Mouse (Mus musculus) left cerebral cortex, adult 18-20 months (tissue): Measurements from ENCODE around the gene Snta1. TPM values are rescaled to one million over a fixed set of nuclear protein-coding genes. Genes with fewer than 3 reads are reported as not detected.

ENCODE experiments used
- DNase-seq, 2 experiments: peaks; one replicate each; pipeline ENCODE4 v3.0.0; 2021 to 2022; ENCODE audit warnings: low spot score in 2 of 2, mixed read lengths in 1 of 2
- long read RNA-seq, 2 experiments: library from polyadenylated mRNA; stranded (forward); transcript quantifications; one replicate each; pipeline ENCODE4 v2.0.0; 2021
- total RNA-seq, 2 experiments: library from RNA; stranded (reverse); gene quantifications; 2 replicates each; pipeline ENCODE4 v1.2.3; 2021

Gene Snta1
- total RNA-seq, result 10 to 100 TPM; 34.4 to 36.6 TPM
- long read RNA-seq, experiment 1, transcript Snta1-202 (8 exons, 2,131 nt), result major isoform, 34 of 48 reads
- long read RNA-seq, experiment 1, partial matches to known transcripts, result 9 of 48 reads
- long read RNA-seq, experiment 1, other reads (novel, unspliced or antisense), result 5 of 48 reads
- long read RNA-seq, experiment 2, transcript Snta1-202 (8 exons, 2,131 nt), result major isoform, 31 of 38 reads
- long read RNA-seq, experiment 2, partial matches to known transcripts, result 4 of 38 reads
- long read RNA-seq, experiment 2, other reads (novel, unspliced or antisense), result 3 of 38 reads

DNA sequence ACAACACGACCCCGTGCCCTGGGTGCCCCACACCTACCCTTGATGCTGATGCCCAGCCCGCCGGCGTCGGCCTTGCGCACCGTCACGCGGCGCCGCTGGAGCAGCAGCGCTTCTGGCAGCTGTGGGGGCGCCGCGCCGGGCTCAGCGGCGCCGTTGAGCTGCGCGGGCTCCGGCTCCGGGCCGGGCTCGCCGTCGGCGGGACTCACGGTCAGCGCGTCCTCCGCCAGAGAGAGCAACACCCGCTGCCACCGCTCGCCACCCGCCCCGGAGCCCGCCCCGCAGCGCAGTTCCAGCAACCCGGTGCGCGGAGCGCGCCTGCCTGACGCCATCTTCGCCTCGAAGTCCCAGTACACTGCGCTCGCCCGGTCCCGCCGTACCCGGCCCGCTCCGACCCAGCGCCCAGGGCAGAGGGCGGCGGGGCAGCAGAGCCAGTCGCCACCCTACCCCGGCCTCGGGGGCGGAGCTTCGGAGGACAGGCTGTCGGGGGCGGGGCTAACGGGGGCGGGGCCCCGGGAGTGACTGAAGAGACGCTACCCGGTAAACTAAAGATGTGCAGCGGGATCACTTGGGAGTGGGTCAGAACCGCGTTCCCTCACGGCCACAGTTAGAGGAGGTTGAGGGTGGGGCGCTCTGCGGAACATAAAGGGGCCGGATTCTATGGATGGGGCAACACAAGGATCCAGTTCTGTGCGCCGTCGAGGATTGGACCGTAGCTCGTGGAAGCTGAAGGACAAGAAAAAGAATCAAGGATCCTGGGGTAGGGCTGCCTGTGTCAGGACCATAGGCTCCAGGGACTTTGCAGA, at the start of gene Snta1:
Gene Snta1, minus strand, starts transcription at position 457 of the 803 bp plus-strand sequence.
- DNase-seq, result peak; percentile 68 to 80

DNA sequence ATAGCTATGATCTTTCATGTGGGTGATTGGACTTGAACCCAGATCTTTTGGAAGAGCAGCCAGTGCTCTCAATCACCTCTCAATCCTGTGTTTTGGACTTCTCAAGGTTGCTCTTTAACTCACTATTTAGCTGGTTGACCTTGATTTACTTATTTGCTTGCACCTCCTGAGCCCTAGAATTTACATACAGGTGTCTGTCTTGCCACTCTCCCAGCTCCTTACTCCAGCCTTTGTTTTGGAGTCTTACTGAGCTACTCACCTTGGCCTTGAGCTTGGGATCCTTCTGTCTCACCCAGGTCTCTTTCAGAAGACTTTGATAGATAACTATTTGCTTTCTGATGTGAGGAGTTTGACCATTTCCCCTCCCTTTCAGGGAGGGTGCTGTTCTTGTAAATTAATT, 48.7 kb upstream of the Snta1 start:
- no peak for DNase-seq

DNA sequence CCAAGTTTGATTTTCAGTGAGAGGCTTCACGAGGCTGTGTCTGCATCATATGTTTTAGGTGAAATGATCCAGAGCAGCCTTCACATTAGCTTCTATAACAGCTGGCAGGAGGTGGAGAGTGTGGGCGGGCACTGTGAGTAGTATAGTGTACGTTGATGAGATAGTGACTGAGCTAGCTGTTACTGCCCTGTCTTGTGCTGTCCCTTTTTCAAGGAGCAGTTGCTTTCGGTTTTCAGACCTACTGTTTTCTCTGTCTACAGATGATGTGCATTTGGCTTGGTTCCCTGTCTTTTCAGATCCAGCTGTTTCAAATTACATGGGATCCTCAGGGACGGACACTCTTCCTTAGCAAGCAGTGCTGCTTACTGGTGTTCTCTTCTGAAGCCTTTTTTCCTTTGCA, 47.9 kb upstream of the Snta1 start:
- DNase-seq, result peak; percentile 24 to 31

DNA sequence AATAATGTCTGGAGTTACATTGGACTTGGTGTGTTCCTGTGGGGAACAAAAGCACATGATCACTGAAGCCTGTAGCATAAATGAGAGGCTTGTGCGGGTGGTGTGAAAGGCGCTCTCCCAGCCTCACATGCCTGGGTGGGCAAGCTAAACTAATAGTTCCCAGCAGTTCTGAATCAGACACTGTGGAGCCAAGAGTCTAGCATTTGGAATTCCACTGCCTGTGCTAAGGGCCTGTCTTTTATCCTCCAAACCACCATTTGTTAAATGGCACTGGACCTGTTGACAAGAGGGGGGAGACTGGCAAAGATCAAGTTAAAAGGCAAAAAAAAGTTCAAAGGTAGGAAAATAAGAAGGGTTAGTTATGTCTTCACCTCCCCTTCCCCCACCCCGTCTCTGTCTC, 46.7 kb upstream of the Snta1 start:
- DNase-seq, result no peak

DNA sequence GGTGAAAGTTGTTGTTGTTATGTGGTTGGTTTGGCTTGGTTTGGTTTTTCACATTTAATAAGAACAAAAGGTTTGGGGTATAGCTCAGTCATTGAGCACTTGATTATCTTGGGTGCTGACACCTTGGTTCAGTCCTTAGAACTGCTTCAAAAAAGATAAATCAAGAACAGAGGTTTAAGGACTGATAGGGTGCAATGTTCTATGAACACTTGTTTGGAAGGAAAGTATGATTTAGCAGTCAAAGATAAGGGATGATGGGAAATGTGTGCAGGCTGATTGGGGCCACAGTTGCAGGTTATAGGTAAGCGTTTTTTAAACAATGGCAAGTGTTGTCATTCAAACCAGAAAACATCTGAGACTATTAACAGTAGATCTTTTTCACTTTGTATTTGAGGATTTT, 46.2 kb upstream of the Snta1 start:
- no peak for DNase-seq

DNA sequence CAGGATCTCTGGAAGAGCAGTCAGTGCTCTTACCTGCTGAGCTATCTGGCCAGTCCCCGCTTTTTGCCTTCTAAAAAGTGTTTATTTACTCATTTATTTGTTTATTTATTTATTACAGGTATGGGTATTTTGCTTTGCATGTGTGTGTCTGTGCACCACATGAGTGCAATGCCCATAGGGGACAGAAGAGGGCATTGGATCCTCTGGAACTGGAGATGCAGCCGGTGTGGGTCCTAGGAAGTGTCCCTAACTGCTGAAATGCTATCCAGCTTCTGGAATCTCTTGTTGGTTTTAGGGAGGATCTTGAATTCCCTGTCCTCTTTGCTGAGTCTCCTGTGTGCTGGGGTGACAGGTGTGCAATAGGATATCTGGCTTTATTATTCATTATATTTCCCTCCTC, 45.1 kb upstream of the Snta1 start:
- DNase-seq, result no peak

DNA sequence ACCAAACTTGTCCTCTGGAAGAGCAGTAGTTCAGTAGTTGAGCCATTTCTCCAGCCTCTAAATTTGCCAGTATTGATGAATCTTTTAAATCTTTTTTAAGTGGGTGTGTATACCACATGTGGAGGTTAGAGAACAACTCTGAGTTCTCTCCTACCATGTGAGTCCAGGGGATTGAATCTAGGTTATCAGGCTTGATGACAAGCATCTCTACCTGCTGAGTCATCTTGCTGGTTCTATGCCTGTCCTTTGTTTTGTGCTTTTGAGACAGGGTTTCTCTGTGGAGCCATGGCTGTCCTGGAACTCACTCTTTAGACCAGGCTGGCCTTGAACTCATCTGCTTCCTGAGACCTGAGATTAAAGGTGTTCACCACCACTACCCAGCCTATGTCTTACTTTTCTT, 40.7 kb upstream of the Snta1 start:
- DNase-seq, result no peak

DNA sequence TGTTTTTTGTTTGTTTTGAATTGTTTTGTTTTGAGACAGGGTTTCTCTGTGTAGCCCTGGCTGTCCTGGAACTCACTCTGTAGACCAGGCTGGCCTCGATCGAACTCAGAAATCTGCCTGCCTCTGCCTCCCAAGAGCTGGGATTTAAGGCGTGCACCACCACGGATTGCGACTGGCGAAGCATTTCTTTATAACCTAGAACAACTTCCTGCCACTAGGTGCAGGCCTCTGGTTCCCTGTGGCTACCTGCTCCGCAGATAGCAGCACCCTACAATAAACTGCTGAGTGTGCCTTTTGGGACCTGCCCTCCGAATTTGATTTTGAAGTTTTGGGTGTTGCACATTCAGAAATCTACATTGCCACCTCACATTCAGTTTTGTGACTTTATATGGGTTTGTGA, 39.9 kb upstream of the Snta1 start:
- no peak for DNase-seq

DNA sequence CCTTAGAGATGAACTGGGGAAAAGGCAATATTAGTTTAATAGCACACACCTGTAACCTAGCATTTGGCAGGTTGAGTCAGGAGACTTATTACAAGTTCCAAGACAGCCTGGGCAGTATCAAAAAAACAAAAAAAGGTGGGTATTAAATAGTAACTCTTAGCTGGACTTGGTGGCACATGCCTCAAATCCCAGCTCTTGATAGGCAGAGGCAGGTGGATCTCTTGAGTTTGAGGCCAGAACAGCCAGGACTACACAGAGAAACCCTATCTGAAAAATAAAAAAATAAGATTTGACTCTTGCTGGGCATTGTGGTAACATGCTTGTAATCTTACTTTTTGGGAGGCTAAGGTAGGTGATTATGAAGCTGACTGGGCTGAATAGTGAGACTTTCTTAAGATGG, 32.6 kb upstream of the Snta1 start:
- no peak for DNase-seq

DNA sequence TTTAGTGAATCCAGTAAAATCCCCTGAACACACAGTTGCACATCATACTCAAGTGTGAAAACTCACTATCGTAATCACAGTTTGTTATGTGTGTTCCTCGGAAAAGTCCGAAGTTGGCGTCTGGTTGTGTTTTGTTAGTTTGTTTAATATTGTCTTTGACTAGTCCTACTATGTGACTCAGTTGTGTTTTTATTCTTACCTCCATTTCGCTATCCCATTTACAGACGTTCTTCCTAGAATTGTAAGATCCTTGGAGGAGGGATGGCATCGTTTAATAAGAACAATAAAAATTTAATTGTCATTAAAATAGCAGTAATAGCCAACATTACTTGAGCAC, 29.3 kb upstream of the Snta1 start:
- no peak for DNase-seq

DNA sequence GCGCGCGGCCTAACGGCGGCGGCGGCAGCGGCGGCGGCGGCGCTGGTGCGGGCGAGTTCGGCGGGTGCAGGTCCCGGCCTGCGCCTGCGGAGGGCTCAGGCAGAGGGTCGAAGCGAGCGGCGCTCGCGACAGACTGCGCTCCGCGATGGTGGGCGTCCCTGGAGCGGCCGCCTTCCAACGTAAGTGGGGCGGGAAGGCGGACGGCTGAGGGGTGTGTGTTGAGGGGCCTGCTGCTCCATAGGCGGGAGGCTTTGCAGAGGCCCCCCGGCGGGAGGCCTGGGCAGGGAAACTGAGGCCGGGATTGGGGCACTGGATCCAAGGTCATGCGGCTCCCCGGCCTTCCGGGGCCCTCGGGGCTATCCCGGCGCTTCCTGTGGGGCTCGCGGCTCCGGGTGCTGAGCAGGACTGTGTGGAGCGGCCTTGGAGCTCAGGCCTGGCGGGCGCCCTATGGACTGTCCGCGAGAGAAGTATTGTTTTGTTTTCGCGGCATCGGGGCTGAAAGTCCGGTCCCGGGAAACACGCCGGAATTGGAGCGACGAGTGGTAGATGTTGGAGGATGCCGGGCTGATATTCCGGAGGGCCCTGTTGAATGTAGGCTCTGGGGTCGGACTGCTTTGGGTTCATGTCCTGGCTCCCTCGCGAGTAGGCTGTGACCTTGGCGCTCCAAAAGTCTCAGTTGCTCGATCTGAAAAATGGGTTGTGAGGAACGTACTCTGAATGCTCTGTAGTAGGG, 28.7 kb upstream of the Snta1 start, which contains the start of gene Cbfa2t2:
Gene Cbfa2t2, plus strand, starts transcription at position 24 of the 733 bp plus-strand sequence.
- DNase-seq, result peak in 1 of 2 experiments; percentile 26

DNA sequence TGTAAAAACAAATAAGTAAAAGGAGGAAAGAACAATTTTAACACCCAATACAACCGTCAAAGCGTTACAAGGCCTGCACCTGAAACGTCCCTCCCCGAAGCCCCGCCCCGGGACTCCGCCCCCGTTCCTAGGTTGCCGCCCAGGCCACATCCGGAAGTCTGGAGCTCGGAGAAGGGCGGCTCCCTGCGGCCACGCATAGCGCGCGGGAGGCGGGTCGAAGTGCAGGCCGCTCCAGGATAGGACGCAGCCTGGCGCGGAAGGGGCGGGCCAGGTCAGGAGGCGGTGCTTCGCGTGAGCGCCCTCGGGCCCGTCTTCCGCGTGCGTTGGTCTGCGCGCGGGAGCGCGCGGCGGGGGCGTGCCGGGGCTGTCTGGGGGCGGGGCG, 28.2 kb upstream of the Snta1 start:
- peak; percentile 95 to 98 for DNase-seq

DNA sequence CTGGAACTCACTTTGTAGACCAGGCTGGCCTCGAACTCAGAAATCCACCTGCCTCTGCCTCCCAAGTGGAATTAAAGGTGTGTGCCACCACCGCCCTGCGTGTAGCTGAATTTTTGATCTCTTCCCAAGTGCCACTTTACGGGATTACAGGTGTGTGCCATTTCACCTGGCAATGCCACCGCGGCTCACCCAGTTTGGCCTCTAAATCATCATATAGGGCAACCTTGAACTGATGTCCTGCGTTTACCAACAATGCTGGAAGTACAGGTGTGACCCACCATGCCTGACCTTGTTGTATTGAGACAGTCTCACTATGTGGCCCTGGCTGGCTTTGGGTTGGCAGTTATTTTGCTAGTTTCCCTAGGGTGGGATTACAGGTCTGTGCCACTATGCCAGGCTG, 26.8 kb upstream of the Snta1 start:
- DNase-seq, result no peak

DNA sequence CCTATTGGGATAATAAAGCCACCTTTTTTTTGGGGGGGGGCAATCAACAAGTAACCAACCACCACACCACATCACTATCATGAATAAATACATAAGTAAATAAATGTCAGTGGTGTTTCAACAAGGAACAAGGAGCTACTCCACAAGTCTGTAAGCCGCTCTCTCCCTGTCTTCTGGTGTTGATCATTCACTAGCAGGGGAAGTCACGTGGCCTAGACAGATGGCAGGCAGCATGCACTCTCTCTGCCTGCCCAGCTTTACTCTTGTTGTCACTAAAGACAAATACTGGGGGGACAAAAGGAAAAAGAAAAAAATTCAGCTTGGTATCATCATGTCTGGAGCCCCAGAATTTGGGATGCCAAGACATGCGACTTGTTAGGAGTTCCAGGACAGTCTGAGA, 25.5 kb upstream of the Snta1 start:
- DNase-seq, result no peak

DNA sequence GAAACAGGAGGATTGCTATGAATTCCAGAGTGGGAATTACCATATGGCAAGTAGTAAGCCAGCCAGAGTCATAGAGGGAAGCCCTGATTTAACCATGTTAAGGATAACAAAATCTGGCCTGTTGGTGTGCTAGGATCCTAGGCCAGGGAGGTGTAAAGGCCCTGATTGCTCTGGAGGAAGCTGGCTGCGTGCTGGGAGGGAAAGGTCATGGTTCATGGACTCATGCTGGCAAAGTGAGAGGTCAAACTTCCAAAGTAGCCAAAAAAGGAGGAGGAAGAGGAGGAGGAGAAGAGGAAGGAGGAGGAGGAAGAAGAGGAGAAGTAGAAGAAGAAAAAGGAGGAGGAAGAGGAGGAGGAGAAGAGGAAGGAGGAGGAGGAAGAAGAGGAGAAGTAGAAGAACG, 24.8 kb upstream of the Snta1 start:
- no peak for DNase-seq

DNA sequence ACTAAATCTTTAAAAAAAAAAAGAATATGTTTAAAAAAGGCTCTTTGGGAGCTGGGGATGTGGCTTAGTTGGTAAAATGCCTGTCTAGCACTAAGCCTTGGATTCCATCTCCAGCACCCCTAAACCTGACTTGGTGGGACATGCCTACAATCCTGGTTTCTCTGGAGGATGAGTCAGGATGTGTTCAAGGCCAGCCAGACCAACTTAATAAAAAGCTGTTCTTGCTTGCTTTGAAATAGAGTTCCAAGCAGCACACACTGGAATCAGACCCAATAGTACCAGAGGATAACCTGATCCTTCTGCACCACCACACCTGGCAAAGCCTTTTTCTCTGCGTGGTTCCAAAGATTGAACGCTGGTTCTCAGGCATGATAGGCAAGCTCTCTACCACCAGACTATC, 22.7 kb upstream of the Snta1 start:
- DNase-seq, result no peak

DNA sequence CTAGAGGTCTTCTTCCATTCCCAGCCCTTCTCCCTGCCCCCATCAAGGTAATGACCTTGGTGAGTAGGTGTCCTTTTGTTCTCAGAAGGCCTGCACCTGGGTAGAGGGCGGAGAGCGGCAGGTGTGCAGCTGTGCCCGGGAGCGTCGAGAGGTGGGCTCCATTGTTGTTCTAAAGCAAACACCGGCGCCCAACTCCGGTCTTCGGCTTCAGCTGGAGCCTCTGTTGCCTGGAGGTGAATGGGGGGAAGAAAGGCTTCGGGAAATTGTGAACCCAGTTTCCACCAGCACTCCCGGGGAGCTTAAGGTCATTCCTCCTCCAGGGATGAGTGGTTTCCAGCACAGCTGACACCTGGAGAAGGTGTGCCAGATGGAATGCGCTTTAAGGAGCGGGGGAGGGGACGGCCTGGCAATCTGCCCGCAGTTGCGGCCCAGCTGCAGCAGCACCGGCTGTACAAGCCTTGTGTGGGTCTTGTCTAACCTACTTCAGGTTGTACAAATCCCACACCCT, 20.0 kb upstream of the Snta1 start:
- DNase-seq, result no peak

DNA sequence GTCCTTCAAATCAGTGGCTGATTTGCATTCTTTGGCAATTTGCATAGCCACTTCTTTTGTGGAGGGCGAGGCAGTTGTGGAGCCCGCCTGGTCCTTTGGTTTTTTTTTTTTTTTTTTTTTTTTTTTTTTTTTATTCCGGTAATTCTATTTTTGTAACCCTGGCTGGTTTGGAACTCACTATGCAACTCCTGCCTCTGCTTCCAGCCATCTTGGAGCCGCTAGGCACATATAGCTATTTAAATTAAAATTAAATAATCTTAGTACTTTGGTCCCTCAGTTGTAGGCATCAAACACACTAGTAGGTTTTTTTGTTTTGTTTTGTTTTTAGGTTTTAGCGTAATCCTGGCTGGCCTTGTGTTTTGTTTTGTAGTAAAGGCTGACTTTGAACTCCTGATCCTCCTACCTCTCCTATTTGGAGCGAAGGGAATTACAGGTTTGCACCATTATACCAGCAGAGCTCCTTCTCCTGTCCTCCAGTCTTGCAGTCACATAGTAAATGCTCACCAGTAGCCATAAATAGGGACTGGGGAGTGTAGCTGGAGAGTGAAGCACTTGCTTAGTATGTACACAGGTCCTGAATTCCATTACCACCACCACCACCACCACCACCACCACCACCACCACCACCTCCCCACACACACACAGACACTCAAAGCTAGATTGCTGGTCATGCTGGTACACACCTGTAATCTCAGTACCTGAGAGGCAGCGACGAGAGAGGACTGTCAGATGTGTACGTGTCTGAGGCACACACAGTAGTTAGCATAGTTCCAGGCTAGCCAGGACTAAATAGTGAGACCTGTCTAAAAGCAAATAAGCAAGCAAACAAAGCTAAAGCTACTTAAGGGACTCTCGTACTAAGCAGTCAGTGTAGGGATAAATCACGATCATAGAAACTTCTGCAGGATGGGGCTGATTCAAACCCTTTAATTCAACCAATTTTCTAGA, 19.3 kb upstream of the Snta1 start:
- DNase-seq, result no peak

DNA sequence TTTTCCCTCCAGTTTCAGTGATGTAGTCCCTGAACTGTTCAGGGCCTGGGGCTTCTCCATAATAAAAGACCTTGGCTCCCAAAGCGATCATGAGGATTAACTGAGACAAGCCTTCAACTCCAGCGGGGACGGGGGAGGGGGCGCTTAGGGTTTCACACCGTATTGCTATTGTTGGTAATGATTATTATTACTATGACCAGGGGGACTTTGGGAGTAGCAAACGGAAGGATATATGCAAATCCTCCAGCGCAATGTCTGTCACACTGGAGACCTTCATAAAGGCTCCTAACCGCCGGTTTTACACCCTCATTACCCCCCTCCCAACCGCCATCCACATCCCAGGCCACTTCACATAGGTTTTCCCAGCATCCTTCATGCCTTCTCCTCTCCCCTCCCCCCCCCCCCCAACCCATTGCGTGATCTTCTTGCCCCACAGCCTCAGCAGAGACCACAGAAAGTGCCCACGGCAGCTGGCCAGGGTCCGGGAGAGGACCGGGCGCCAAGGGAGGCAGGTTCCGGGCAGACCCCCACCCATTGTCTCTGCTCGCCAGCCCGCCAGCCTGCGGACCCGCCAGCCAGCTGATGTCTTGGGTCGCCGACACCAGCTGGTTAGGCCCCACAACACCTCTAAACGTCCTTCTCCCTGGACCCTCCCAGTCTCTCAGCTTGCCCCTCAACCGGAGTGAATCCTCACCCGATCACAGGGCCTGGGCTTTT, 18.4 kb upstream of the Snta1 start:
- no peak for DNase-seq

DNA sequence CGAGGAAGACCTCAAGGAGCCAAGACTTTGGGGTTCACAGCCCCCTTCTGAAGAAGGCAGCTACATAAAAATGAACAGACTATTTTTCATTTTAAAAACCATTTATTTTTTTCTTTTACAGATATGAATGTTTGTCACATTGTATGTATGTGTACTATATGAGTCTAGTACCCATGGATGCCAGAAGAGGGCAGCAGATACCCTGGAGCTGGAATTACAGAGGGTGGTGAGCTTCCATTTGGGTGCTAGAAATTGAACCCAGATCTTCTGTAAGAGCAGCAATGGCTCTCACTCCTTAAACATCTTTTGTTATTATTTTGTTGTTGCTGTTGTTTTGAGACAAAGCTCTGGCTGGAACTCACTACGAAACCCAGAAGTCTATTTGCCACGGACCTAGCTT, 17.6 kb upstream of the Snta1 start:
- DNase-seq, result no peak
